Mouse (Mus musculus): Measurements from ENCODE around the gene Mmp8. TPM values are rescaled to one million over a fixed set of nuclear protein-coding genes. Genes with fewer than 3 reads are reported as not detected.

Mmp8 gene
- not detected for total RNA-seq (2022)

DNA sequence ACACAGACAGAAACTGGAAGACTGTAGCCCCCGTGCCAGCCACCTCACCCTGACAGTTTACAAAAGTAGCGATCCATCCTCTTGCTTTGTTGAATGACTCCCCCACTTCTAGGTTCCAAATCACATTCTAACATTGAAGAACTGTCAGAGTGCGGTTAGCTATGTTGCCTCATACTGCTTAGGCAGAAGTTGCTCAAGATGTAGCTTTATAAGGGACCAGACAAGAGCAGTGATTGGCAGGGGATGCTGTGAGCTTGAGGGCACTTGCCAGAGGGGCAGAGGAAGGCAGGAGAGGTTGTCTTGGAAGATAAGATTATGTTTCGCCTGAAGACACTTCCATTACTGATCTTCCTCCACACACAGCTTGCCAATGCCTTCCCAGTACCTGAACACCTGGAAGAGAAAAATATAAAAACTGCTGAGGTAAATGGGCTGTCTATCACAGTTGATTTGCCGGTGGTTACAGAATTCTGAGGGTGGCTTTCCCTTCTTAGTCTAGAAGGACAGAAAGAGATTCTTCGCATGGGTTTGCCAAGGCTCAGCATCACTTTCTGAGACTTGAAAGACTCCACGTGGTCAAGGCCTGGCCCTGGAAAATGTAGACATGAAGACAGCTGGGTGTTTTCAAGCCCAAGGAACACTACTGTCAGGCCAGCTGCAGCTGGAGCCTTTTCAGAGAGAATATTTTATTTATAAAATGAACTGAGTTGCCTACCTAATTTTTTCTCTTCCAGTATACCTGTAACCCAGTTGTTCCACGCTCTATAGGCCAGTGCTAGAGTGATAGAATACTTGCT is at the start of gene Mmp8:
Mmp8 (plus strand) TSS at position 236 of the 797 bp plus-strand sequence.
- no peak for DNase-seq (ENCODE audit: low spot score in 2 of 2)

DNA sequence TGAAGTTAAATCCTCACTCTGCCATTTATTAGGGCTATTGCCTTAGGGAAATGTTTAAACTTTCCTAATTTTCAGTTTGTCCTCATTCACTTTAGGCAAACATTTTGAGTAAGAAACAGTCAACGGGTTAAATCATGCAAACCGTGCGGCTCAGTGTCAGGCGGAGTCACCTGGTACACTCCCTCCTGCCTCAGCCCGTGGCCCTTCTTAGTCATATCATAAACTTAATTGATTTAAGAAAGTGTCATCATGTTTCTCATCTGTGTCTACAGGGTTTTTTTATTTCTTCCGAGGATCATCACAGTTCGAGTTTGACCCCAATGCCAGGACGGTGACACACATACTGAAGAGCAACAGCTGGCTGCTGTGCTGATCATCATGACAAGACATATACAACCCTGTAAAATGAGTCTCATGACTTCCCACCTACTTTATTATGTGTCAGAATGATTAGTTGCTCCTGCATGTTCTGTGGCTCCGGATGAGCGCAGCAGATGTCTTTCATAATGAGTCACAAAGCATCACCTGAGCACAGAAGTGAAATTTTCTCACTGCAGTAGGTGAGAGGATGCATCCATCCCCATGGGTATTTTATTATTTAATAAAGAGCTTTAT is 48.5 kb upstream of the Mmp8 start:
- no peak for DNase-seq (ENCODE audit: low spot score in 2 of 2)

DNA sequence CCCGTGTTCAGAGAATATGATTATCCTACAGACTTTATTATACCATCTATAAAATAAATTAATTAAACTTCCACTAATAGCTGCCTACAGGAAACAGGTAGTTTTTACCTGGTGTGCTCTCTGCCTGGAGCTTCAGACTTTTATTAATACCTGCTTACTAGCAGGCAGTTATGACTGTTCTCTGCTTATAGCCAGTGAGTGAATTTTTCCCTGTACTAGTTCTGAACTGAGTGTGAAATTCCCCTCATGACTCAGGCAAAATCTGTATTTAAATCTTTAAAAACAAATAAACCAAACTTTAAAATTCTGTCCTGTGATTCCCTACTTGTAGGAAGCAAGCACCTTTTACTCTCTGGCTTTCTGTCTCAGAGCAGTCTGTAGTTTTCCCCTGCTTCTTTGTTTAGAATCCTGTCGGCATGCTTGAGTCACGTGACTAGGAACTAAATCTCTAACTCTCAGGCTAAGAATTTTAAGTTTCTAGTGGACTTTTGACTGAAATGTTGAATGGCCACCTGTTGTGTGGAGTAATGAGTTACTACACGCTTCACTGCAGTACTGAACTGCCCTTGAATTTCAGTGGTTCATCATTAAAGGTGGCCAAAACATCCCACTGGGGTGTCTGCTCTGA is 40.2 kb upstream of the Mmp8 start:
- DNase-seq (ENCODE audit: low spot score in 2 of 2), result no peak

DNA sequence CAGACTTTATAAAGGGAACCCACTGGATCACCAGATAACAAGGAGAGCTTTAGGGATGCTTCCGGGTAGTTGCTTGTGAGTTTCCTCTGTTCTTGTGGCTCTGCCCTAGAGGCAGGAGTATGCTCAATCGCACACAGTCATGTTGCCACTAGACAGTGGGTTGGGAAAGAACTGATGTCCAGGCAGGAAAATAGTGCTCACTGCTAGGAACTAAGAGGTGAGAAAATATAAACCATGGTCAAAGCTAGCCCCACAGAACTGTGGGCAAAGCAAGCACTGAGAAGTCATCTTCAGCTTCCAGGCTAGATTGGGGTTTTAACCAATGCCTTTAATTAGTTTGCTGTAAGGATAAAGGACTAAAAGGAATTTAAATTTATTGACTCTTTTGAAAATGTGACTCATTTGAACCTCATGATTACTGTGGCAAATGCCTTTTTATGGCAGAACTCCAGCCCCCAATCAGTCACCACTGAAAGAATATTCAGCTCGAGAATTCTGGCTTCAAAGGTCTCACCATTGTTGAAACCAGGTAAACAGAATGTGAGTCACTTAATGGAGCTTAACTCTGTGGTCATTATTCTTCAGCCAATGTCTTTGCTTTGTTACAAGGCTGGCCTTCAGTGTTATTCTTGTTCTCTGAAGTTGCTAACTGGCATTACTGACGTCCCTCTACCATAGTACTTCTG is 31.9 kb upstream of the Mmp8 start:
- no peak for DNase-seq (ENCODE audit: low spot score in 2 of 2)

DNA sequence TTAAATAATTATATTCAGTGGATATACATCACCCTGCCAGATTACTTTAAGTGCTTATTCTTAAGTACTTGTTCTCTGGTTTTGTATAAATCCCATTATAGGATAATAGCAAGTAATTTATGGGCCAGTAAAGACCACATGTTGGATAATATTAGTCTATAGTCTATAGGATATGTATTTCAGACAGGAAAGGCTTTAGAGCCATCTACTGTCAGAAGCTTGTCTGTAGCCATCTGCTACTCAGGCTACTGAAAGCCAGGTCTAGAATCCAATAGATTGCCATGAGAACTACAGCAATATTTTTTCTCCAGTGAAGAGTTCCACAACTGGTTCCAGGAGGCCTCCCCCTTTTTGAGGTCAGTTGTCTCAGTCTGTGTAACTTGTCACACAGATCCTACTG is 15.5 kb upstream of the Mmp8 start:
- no peak for DNase-seq (ENCODE audit: low spot score in 2 of 2)

GRCm38 (mm10) chr9:7544923-7545457 is 13.3 kb upstream of the Mmp8 start:
- DNase-seq (ENCODE audit: low spot score in 2 of 2), result no peak

- DNase-seq (ENCODE audit: low spot score in 2 of 2), result no peak
Observed at GRCm38 (mm10) chr9:7545471-7545870, 12.8 kb upstream of the Mmp8 start.

DNA sequence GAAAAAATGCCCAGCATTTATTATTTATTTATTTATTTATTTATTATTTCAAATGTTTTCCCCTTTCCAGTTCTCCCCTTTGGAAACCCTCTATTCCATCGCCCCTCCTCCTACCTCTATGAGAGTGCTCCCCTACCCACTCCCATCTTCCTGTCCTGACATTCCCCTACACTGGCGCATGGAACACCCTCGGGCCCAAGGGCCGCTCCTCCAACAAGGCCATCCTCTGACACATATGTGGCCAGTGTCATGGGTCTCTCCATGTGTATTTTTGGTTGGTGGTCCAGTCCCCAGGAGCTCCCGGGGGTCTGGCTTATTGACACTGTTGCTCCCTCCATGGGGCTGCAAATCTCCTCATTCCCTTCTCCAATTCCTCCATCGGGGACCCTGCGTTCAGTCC is 12.3 kb upstream of the Mmp8 start:
- no peak for DNase-seq (ENCODE audit: low spot score in 2 of 2)

DNA sequence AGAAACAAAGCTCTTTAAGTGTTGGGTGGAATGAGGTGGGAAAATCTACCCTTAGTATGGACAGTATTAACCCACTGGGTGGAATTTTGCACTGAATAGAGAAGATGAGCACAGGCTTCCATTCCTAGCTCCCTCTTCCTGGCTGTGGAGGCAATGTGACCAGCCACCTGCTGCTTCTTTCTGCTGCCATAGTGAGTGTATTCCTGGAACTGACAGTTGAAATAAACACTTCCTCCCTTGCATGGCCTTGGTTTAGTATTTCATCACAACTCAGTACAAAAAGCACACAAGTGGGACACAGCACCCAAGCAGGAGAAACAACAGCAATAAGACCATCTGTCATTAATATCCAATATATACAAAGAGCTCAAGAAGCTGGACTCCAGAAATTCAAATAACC is 6.3 kb upstream of the Mmp8 start:
- DNase-seq (ENCODE audit: low spot score in 2 of 2), result no peak

DNA sequence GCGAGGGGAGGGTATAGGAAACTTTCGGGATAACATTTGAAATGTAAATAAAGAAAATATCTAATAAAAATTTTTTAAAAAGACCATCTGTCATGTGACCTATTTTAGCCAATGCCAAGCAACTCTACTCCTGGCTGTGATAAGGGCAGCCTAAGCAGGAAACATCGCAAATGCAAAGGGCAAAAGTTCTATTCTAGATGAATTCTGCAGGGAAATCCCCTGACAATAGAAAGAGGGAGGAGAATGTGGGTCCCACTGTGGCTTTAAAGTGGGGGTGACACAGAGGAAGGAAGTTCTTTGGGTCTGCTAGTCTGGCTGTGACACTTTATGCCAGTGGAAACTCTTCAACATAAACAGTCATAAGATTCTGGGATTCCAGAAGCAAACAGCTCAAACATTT is 4.7 kb upstream of the Mmp8 start:
- DNase-seq (ENCODE audit: low spot score in 2 of 2), result no peak

- no peak for DNase-seq (ENCODE audit: low spot score in 2 of 2)
Observed at GRCm38 (mm10) chr9:7554382-7554781, 3.9 kb upstream of the Mmp8 start.

GRCm38 (mm10) chr9:7560026-7560425 is 1.8 kb downstream of the Mmp8 start:
- no peak for DNase-seq (ENCODE audit: low spot score in 2 of 2)

- DNase-seq (ENCODE audit: low spot score in 2 of 2), result no peak
Observed at GRCm38 (mm10) chr9:7567376-7567775, 9.1 kb downstream of the Mmp8 start.

DNA sequence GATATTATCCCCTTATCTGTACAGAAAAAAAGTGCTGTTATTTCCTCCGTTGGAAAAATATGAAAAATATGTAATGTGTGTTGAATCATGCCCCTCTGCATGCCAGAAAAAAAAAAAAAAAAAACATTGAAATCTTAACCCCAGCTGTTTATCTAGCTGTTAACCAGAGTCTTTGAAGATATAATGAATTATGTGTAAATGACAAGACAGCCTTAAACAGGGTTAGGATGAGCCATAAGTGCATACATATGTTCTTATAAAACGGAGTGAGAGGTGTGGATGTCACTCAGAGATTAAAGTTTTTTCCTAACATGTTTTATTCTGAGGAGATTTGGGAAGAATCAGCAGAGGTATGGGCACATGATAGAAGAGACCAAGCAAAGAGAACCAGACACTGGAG is 9.7 kb downstream of the Mmp8 start:
- no peak for DNase-seq (ENCODE audit: low spot score in 2 of 2)

- no peak for DNase-seq (ENCODE audit: low spot score in 2 of 2)
Observed at GRCm38 (mm10) chr9:7570485-7570884, 12.2 kb downstream of the Mmp8 start.

DNA sequence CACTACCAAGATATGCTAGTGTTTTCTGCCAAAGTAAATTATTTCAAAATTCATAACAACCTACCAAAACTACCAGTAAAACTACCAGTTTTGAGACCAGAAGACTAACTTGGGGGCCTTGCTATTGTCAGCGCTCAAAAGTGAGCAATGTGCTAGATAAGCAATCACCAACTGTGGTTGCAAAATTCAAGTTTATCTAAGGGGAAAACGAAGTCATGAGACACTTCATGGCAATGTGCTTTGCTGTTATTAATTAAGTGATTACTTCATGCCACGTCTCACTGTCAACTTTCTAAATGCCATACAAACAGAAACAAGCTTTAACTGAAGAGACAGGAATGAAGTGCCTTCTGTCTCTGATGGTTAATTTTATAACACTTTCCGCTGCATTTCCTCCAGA is 12.9 kb downstream of the Mmp8 start, which contains the start of gene Mmp27:
Mmp27 (plus strand) TSS at position 235 of the 400 bp plus-strand sequence.
- no peak for DNase-seq (ENCODE audit: low spot score in 2 of 2)

GRCm38 (mm10) chr9:7572188-7572587 is 13.9 kb downstream of the Mmp8 start:
- no peak for DNase-seq (ENCODE audit: low spot score in 2 of 2)

DNA sequence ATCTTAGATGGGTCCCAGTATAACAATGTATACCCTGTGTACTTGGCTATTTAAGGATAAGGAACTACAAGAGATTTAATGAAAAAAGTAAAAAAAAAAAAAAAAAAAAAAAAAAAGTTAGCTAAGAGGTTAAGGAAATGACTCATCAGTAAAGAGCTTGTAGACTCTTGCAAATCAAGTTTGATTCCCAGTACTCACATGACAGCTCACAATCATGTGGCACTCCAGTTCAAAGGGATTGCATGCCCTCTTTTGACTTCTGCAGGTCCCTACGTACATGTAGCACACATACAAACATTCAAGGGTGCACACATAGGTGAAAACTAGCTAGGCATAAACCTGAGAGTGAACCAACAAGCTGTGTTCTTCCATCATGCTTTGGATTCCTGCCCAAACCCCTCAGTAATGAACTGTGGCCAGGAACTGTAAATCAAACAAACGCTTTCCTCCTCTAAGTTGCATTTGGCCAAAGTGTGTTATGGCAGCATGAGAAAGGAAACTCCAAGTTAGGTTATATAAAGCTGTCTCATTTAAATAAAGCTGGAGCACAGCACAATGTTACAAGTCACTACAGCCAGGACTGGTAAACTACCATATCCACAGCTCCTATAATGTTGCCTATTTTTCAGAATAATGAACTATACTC is 14.5 kb downstream of the Mmp8 start:
- DNase-seq (ENCODE audit: low spot score in 2 of 2), result no peak

DNA sequence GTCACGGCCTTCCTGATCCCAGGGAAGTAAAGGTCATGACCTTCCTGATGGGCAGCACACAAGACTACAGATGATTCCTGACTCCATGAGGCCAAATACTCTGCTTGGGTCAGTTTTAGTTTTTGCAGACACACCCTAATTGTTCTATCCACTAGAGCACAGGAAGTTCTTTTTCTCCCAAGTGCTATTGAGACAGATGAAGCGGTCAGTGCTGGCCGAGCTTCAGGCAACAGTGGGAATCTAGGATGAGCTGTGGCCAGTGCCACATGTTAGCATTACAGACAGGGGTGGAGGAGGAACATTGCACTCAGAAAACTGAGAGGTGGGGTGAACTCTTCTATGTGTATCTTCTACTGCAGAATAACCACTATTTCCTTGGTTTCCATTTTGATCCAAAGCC is 17.3 kb downstream of the Mmp8 start:
- no peak for DNase-seq (ENCODE audit: low spot score in 2 of 2)

DNA sequence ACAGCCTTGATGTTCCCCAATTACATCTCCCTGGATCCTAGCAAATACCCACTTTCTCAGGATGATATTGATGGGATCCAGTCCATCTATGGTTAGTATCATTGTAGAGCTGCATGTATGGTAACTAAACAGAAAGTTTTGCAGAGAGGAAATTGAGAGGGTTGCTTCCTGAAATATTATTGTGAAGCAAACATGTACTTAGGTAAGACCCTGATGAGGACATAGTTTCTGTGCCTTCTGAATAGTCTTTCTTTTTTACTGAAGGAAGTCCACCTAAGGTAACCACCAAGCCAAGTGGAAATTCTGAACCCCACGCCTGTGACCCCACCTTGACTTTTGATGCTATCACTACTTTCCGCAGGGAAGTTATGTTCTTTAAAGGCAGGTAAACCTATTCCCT is 19.1 kb downstream of the Mmp8 start:
- DNase-seq (ENCODE audit: low spot score in 2 of 2), result no peak

DNA sequence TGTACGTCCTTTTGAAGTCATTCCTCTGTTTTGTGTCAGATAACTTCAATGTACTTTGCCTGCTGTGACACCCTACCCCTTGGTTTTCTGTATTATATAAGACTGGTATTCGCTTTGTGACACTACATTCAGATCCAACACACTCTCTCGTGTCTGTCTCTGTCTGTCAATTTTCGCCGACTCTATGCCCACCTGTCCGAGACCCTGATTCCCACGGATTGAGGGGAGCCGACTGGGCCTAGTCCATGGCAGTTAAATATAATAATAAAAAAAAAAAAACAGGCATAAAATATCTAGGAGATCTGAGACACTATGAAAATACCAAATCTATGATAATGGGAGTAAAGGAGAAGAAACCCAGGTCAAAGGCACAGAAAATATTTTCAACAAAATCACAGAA is 31.8 kb downstream of the Mmp8 start:
- DNase-seq (ENCODE audit: low spot score in 2 of 2), result no peak

Measured in layer of hippocampus, adult 8-10 months (tissue).